Mouse (Mus musculus) layer of hippocampus, adult 9-11 months (tissue): ENCODE measurements around the gene Car5a.
A peak's percentile ranks its signal among the peaks of the same experiment; 100 is the strongest.

Experiments
- DNase-seq: peaks from one replicate; pipeline ENCODE4 v3.0.0; 2022

Car5a gene

GRCm38 (mm10) chr8:121954981-121955555 is 10.4 kb upstream of the Car5a start:
- DNase-seq: no peak

- DNase-seq: no peak
Observed at GRCm38 (mm10) chr8:121953821-121954545, 9.3 kb upstream of the Car5a start.

- DNase-seq: no peak
Observed at GRCm38 (mm10) chr8:121952800-121953199, 8.1 kb upstream of the Car5a start.

- DNase-seq: no peak
Observed at GRCm38 (mm10) chr8:121952122-121952521, 7.4 kb upstream of the Car5a start.

GRCm38 (mm10) chr8:121951656-121952009 is 6.9 kb upstream of the Car5a start:
- no peak for DNase-seq

GRCm38 (mm10) chr8:121950749-121951655 is 6.3 kb upstream of the Car5a start:
- peak; percentile 74 for DNase-seq

- DNase-seq: peak; percentile 100
Observed at GRCm38 (mm10) chr8:121949941-121950748, 5.4 kb upstream of the Car5a start.

- no peak for DNase-seq
Observed at GRCm38 (mm10) chr8:121949222-121949800, 4.6 kb upstream of the Car5a start, which contains the start of gene Banp. Gene Banp, plus strand, starts transcription at chr8:121949750.

GRCm38 (mm10) chr8:121948321-121949145 is 3.8 kb upstream of the Car5a start:
- no peak for DNase-seq

GRCm38 (mm10) chr8:121947753-121948141 is 3.0 kb upstream of the Car5a start:
- DNase-seq: peak; percentile 86

- no peak for DNase-seq
Observed at GRCm38 (mm10) chr8:121947047-121947752, 2.5 kb upstream of the Car5a start.

- DNase-seq: no peak
Observed at GRCm38 (mm10) chr8:121946351-121946750, 1.6 kb upstream of the Car5a start.

GRCm38 (mm10) chr8:121943716-121944115 is 988 bp downstream of the Car5a start:
- DNase-seq: no peak

GRCm38 (mm10) chr8:121943057-121943540 is 1.6 kb downstream of the Car5a start:
- no peak for DNase-seq

- no peak for DNase-seq
Observed at GRCm38 (mm10) chr8:121938732-121939131, 6.0 kb downstream of the Car5a start.

- DNase-seq: no peak
Observed at GRCm38 (mm10) chr8:121936391-121936790, 8.3 kb downstream of the Car5a start.

- DNase-seq: peak; percentile 84
Observed at GRCm38 (mm10) chr8:121935341-121936294, 9.1 kb downstream of the Car5a start.

- DNase-seq: no peak
Observed at GRCm38 (mm10) chr8:121934923-121935322, 9.8 kb downstream of the Car5a start.

- no peak for DNase-seq
Observed at GRCm38 (mm10) chr8:121934506-121934905, 10.2 kb downstream of the Car5a start.
